Mouse (Mus musculus) forebrain, postnatal 0 days (tissue): ENCODE data around the gene Rapgef2. TPM values are rescaled to one million over a fixed set of nuclear protein-coding genes. Genes with fewer than 3 reads are reported as not detected.

Experiments used
- ATAC-seq: fragments of 200-750 bp; cut with Nextera tagmentation; 2 replicates; pipeline ENCODE4 v1.8.0; 2017; ENCODE audit warnings: mild to moderate bottlenecking, moderate library complexity
- DNase-seq: peaks from one replicate; pipeline ENCODE4 v3.0.0-alpha.2; 2015
- H3K27ac ChIP-seq: fragments of 300-500 bp; sonication (generic); 2 replicates; pipeline ENCODE4 v1.5.1; 2014; ENCODE audit warnings: low read depth, mild to moderate bottlenecking, antibody characterized with exemption, low read length, moderate library complexity, mixed read lengths
- H3K27me3 ChIP-seq: fragments of 300-500 bp; sonication (generic); 2 replicates; pipeline ENCODE4 v1.6.1; 2014; ENCODE audit warnings: mild to moderate bottlenecking, low read length, mixed read lengths; ENCODE audit not compliant: insufficient read depth
- H3K36me3 ChIP-seq: fragments of 300-500 bp; sonication (generic); 2 replicates; pipeline ENCODE4 v1.6.1; 2014; ENCODE audit warnings: mild to moderate bottlenecking, moderate library complexity; ENCODE audit not compliant: insufficient read depth
- H3K4me1 ChIP-seq: fragments of 300-500 bp; sonication (generic); 2 replicates; pipeline ENCODE4 v1.6.1; 2014; ENCODE audit warnings: antibody characterized with exemption; ENCODE audit not compliant: insufficient read depth
- H3K4me2 ChIP-seq: fragments of 300-500 bp; sonication (generic); 2 replicates; pipeline ENCODE4 v1.6.1; 2014; ENCODE audit warnings: low read depth, mild to moderate bottlenecking, moderate library complexity
- H3K4me3 ChIP-seq: fragments of 300-500 bp; sonication (generic); 2 replicates; pipeline ENCODE4 v1.5.1; 2014; ENCODE audit warnings: low read depth, low read length, mixed read lengths
- H3K9ac ChIP-seq: fragments of 300-500 bp; sonication (generic); 2 replicates; pipeline ENCODE4 v1.6.1; 2014; ENCODE audit warnings: mild to moderate bottlenecking
- H3K9me3 ChIP-seq: fragments of 300-500 bp; sonication (generic); 2 replicates; pipeline ENCODE4 v1.6.1; 2016; ENCODE audit warnings: low read length
- CTCF ChIP-seq: sonication (generic); IDR thresholded peaks from 2 replicates; pipeline ENCODE4 v1.5.1; 2016; ENCODE audit warnings: antibody characterized with exemption, control low read depth, low read depth
- WGBS: fragments of 180-500 bp; shearing (Covaris S2); extraction: QIAGEN DNeasy Blood & Tissue Kit; methylation state at CpG from one replicate; pipeline ENCODE4 v1.1.7; 2014; 5-methylcytosine and 5-hydroxymethylcytosine counted together
- polyA plus RNA-seq: library from polyadenylated mRNA; unstranded; fragments of >200 nt; fragmentation: Nextera tagmentation; extraction: Ambion mirVana; gene quantifications from 2 replicates; pipeline ENCODE4 v1.2.1, GENCODE M21; 2015
- total RNA-seq: library from RNA; depleted of rRNA; stranded (reverse); fragments of >200 nt; gene quantifications from 2 replicates; pipeline ENCODE4 v1.2.3, GENCODE M21; 2014

Rapgef2 gene
- total and polyA plus RNA-seq, 2 experiments from 2014 or later, result 8.9 to 61.5 TPM

DNA sequence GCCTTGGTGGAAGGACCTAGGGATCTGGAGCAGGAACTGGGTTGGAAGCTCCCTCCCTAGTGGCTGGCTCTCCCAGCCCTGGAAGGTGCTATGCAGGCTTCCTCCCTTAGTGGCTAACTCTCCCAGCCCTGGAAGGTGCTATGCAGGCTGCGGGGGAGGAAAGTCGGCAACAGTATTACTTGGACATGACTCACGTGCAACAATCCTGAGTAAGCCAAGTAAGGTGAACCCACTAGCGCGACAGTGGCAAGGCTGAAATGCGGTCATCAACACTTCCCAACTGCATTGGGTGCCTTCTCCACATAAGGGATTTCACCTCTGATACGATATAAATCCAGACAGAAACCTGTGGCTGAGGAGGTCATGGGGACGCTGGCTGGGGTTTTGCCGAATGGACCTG, 42.0 kb downstream of the Rapgef2 start:
- TF ChIP-seq CTCF, result no peak
- Histone ChIP-seq H3K4me2 (no peak overlapping the region), H3K9me3 (no peaks in the 10 kb centered on the region), H3K27ac (no peak overlapping the region), H3K4me3 (no peak overlapping the region), H3K9ac (no peak overlapping the region), H3K27me3 (no peaks in the 10 kb centered on the region), H3K36me3 (no peaks in the 10 kb centered on the region), H3K4me1 (peaks cover 6% of the 10 kb centered on the region; the same call in 1 of the 2 replicates)
- DNase-seq (no peak), ATAC-seq (no peak)
- WGBS, result 82% methylated on average over 9 of the region's 9 CpGs

DNA sequence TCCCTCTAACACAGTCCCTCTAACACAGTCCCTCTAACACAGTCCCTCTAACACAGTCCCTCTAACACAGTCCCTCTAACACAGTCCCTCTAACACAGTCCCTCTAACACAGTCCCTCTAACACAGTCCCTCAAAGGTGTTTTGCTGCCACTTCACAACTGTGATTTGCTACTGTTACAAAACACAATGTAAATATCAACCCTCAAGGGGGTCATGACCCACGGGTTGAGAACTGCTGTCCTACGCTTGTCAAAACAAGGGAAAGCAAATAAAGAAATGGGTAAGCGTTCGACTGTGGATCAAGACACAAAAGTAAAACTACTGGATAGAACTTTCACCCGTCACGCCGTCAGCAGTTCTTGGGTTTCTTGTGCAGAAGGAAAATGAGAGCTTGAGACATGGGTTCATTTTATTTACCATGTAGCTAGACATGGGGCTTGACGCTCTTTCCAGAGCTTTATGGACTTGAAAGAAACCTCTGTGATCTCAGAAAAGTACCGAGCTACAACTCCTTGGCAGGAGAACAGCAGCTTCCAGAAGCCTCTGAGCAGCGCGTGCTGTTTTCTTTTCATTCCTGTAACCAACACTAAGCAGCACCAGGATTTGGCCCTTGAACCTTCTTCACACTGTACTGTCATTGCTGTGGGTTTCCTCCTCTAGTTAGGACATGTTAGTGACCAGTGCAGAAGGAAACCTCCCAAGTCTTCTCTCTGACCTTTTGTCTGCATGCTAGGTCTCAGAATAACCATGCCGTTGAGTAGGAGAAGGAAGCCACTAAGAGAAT, 43.2 kb downstream of the Rapgef2 start:
- TF ChIP-seq CTCF, result no peak
- ATAC-seq (no peak), DNase-seq (no peak)
- H3K27me3 ChIP-seq, result no peaks in the 10 kb centered on the region
- H3K36me3 ChIP-seq, result no peaks in the 10 kb centered on the region
- no peak overlapping the region for H3K9ac ChIP-seq
- H3K9me3 ChIP-seq, result no peaks in the 10 kb centered on the region
- H3K4me1 ChIP-seq, result no peaks in the 10 kb centered on the region
- H3K4me3 ChIP-seq, result no peak overlapping the region
- H3K27ac ChIP-seq, result no peak overlapping the region
- WGBS, result 71% methylated on average over 12 of the region's 12 CpGs
- no peak overlapping the region for H3K4me2 ChIP-seq

DNA sequence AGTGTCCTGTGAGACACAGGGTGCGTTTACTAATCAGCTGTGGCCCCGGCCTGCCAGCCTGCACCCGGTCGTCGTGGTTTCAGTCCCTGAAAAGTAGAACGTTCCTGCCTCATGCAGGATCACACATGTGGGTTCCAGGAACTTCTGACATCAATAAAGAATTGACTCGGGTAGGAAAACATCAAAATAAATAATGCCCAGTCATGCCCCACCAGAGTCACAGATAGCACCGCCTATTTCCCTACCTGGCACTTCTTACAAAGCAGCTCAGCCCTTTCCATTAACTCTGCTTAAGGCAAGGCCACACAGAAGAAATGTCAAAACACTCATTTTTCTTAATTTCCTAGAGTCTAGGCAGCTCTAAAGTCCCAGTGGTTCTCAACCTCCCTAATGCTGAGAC, 44.0 kb downstream of the Rapgef2 start:
- H3K4me3 ChIP-seq, result no peak overlapping the region
- no peaks in the 10 kb centered on the region for H3K36me3 ChIP-seq
- DNase-seq (no peak), ATAC-seq (no peak)
- H3K27me3 ChIP-seq, result no peaks in the 10 kb centered on the region
- 74% methylated on average over 8 of the region's 8 CpGs for WGBS
- H3K4me2 ChIP-seq, result no peak overlapping the region
- H3K27ac ChIP-seq, result no peak overlapping the region
- no peak overlapping the region for H3K9ac ChIP-seq
- no peak for TF ChIP-seq CTCF
- H3K4me1 ChIP-seq, result no peaks in the 10 kb centered on the region
- H3K9me3 ChIP-seq, result no peaks in the 10 kb centered on the region

DNA sequence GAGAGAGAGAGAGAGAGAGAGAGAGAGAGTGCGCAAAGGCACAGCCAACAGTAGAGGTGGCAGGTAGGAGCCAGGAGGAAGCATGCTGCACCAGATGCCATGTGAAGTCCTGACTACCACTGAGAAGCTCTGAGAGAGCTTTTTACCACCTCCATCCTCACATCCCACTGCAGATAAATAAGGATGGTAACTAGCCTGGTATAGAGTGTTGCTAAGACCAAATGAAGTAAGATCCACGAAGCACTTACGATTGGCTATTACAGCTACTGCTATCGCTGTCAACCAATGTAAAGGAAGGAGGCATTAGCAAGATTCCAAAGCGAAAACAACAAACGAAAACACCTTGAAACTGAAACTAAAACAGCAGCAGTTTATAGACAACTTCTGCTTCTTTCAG, 47.3 kb downstream of the Rapgef2 start:
- Histone ChIP-seq H3K4me1 (no peaks in the 10 kb centered on the region), H3K9ac (no peak overlapping the region)

DNA sequence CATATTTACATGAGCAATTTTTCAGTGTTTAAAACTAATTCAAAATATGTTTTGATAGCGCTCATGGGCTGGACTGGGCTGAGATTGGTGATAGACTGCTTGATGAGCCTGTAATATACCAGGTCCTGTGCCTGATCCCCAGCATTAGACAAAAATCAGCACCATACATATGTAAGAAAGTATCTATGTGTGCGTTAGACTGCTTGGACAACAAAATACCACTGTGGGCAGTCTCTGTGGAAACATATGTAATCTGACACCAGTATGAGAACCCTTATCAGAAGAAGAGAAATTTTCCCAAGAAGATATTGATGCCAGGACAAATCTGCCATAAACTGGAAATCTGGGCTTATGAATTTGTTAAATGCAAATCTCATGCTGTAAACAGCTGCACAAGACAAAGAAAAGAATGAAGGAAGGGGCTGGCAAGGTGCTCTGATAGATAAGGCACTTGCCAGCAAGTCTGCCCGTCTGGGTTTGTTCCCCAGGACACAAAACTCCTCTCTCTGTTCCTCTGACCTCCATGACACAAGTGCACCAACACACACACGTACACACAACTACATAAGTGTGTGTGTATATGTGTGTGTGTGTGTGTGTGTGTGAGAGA, 47.8 kb downstream of the Rapgef2 start:
- DNase-seq, result no peak
- no peak overlapping the region for H3K9ac ChIP-seq
- no peaks in the 10 kb centered on the region for H3K9me3 ChIP-seq
- H3K36me3 ChIP-seq, result no peaks in the 10 kb centered on the region
- no peak for ATAC-seq
- no peaks in the 10 kb centered on the region for H3K27me3 ChIP-seq
- 70% methylated on average over 4 of the region's 4 CpGs for WGBS
- no peak overlapping the region for H3K27ac ChIP-seq
- H3K4me1 ChIP-seq, result no peaks in the 10 kb centered on the region
- no peak overlapping the region for H3K4me3 ChIP-seq
- TF ChIP-seq CTCF, result no peak
- no peak overlapping the region for H3K4me2 ChIP-seq

More for the DNA sequence above, 47.3 kb downstream of the Rapgef2 start:
- 82% methylated on average over 6 of the region's 6 CpGs for WGBS
- H3K4me3 ChIP-seq, result no peak overlapping the region
- DNase-seq (no peak), ATAC-seq (no peak)
- H3K27me3 ChIP-seq, result no peaks in the 10 kb centered on the region
- no peak overlapping the region for H3K27ac ChIP-seq
- H3K36me3 ChIP-seq, result no peaks in the 10 kb centered on the region
- TF ChIP-seq CTCF, result no peak
- no peaks in the 10 kb centered on the region for H3K9me3 ChIP-seq
- H3K4me2 ChIP-seq, result no peak overlapping the region

DNA sequence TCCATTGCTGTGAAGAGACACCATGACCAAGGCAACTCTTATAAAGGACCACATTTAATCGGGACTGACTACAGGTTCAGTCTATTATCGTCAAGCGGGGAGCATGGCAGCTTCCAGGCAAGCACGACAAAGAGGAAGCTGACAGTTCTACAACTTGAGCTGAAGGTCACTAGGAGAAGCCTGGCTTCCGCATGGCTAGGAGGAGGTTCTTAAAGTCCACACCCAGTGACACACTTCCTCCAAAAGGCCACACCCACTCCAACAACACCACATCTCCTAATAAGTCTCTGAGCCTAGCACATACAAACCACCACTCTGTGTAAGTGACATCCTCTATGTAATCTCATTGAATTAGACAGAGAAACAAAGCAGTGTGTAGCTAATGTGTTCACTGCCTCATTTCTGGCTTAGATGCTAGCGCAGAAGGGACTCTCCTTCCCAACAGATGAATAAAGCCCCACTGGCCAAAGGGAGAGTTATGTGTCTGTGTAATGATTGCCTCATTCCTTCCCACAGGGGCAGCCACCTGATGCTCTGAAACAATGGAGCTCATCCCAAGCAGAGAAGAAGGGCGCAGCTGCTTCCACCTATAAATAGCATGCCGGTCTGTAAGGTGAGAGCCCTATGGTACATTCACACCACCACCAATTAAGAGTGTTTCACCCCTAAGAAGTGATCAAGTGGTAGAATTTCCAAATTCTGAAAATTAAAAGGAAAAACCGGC, 48.5 kb downstream of the Rapgef2 start:
- TF ChIP-seq CTCF, result no peak
- no peak overlapping the region for H3K4me2 ChIP-seq
- DNase-seq (no peak), ATAC-seq (peak; percentile 5; the same call in 1 of the 2 replicates)
- no peaks in the 10 kb centered on the region for H3K9me3 ChIP-seq
- no peaks in the 10 kb centered on the region for H3K27me3 ChIP-seq
- H3K4me3 ChIP-seq, result no peak overlapping the region
- H3K36me3 ChIP-seq, result no peaks in the 10 kb centered on the region
- H3K9ac ChIP-seq, result no peak overlapping the region
- no peaks in the 10 kb centered on the region for H3K4me1 ChIP-seq
- no peak overlapping the region for H3K27ac ChIP-seq
- WGBS, result 90% methylated on average over 9 of the region's 9 CpGs

DNA sequence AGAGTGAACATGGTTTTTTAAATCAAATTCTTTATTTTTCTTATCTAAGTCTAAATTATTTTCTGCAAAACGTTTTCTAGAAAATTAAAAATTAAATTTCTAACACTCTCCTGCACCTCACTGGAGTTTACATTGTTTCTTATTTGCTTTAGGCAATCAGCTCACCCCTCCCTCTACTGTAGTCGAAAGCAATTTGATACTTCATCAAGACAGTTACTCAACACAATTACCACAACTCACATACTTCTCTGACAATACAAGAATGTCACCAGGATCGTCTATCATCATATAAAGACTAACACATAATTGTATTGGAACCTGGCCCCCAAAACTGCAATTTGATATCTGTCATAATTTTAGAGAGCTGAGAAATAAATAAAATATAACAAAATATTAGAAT, 51.8 kb downstream of the Rapgef2 start:
- no peak overlapping the region for H3K4me3 ChIP-seq
- no peak for ATAC-seq

More for the DNA sequence above, 51.8 kb downstream of the Rapgef2 start:
- no peaks in the 10 kb centered on the region for H3K4me1 ChIP-seq
- H3K9me3 ChIP-seq, result no peaks in the 10 kb centered on the region
- no peaks in the 10 kb centered on the region for H3K36me3 ChIP-seq
- H3K9ac ChIP-seq, result no peak overlapping the region
- no peak for DNase-seq
- TF ChIP-seq CTCF, result no peak
- no peaks in the 10 kb centered on the region for H3K27me3 ChIP-seq
- no peak overlapping the region for H3K4me2 ChIP-seq
- WGBS, result 69% methylated on average over 3 of the region's 3 CpGs
- no peak overlapping the region for H3K27ac ChIP-seq
